Mouse (Mus musculus) CH12.LX (cell line): Measurements from ENCODE around the gene B3gnt7. TPM values are rescaled to one million over a fixed set of nuclear protein-coding genes. Genes with fewer than 3 reads are reported as not detected.
A peak's percentile ranks its signal among the peaks of the same experiment; 100 is the strongest.

Experiments used
- DNase-seq: peaks from one replicate; pipeline ENCODE4 v3.0.0-alpha.2; 2013; ENCODE audit errors: extremely low read depth
- H3K27ac ChIP-seq: 2 replicates; pipeline ENCODE4 v1.5.1; 2012; ENCODE audit warnings: low read depth, mild to moderate bottlenecking, control low read depth, moderate library complexity; ENCODE audit not compliant: insufficient read depth
- H3K27me3 ChIP-seq: replicated peaks from 2 replicates; pipeline ENCODE3; 2012; ENCODE audit warnings: inconsistent platforms
- H3K36me3 ChIP-seq, 2 experiments: replicated peaks in 1 of 2; 2 replicates each; pipeline versions ENCODE3 to v1.6.1; 2012; ENCODE audit warnings: inconsistent platforms in 1 of 2, low read length in 1 of 2, mild to moderate bottlenecking in 1 of 2, mixed read lengths in 1 of 2, moderate library complexity in 1 of 2; ENCODE audit not compliant: control insufficient read depth in 1 of 2, insufficient read depth in 1 of 2
- H3K4me1 ChIP-seq, 2 experiments: 2 replicates each; pipeline ENCODE4 v1.6.1; 2012; ENCODE audit warnings: inconsistent platforms in 1 of 2, moderate library complexity in 1 of 2; ENCODE audit not compliant: insufficient read depth in 2 of 2, control insufficient read depth in 1 of 2
- H3K4me2 ChIP-seq: 2 replicates; pipeline ENCODE4 v1.6.1; 2012; ENCODE audit warnings: low read depth, mild to moderate bottlenecking, control low read depth; ENCODE audit not compliant: poor library complexity, insufficient read depth, severe bottlenecking
- H3K4me3 ChIP-seq, 3 experiments: fragments of 150-350 bp in 1 of 3; sonication (generic) in 1 of 3; replicated peaks in 1 of 3; 2 replicates each; pipeline versions ENCODE3 to v1.5.1; 2011 to 2012; ENCODE audit warnings: low read depth in 2 of 3, low read length in 2 of 3, mild to moderate bottlenecking in 2 of 3, moderate library complexity in 2 of 3, control low read depth in 1 of 3, improper control_type of control experiment in 1 of 3, inconsistent platforms in 1 of 3, mixed read lengths in 1 of 3; ENCODE audit not compliant: poor library complexity in 1 of 3
- H3K79me2 ChIP-seq: replicated peaks from 2 replicates; pipeline ENCODE4 v1.6.1; 2012; ENCODE audit warnings: mild to moderate bottlenecking, moderate library complexity; ENCODE audit not compliant: control insufficient read depth, poor library complexity, insufficient read depth, severe bottlenecking; ENCODE audit errors: extremely low read depth
- H3K9ac ChIP-seq: 2 replicates; pipeline ENCODE4 v1.6.1; 2012; ENCODE audit warnings: low read depth, mild to moderate bottlenecking, control low read depth, moderate library complexity; ENCODE audit not compliant: insufficient read depth
- H3K9me3 ChIP-seq: replicated peaks from 2 replicates; pipeline ENCODE3; 2012; ENCODE audit warnings: low read length, inconsistent platforms, mixed read lengths
- CHD1 ChIP-seq: IDR thresholded peaks from 2 replicates; pipeline ENCODE4 v1.6.1; 2012; ENCODE audit warnings: low read depth, low read length, improper control_type of control experiment, inconsistent platforms
- CHD2 ChIP-seq: IDR thresholded peaks from 2 replicates; pipeline ENCODE4 v1.6.1; 2011; ENCODE audit warnings: low read length, improper control_type of control experiment
- CTCF ChIP-seq, 2 experiments: IDR thresholded peaks in 1 of 2; conservative IDR thresholded peaks in 1 of 2; 2 replicates each; pipeline ENCODE4 v1.5.1; 2011 to 2012; ENCODE audit warnings: low read depth in 2 of 2, low read length in 2 of 2, improper control_type of control experiment in 1 of 2, inconsistent platforms in 1 of 2, mild to moderate bottlenecking in 1 of 2, moderate library complexity in 1 of 2
- ELF1 ChIP-seq: IDR thresholded peaks from 2 replicates; pipeline ENCODE4 v1.6.1; 2014; ENCODE audit warnings: low read depth, mild to moderate bottlenecking, inconsistent platforms, low read length, improper control_type of control experiment
- MAFK ChIP-seq: IDR thresholded peaks from 2 replicates; pipeline ENCODE4 v1.6.1; 2011; ENCODE audit warnings: low read length, improper control_type of control experiment; ENCODE audit not compliant: insufficient replicate concordance
- MYC ChIP-seq: IDR thresholded peaks from 2 replicates; pipeline ENCODE4 v1.6.1; 2011; ENCODE audit warnings: low read depth, mild to moderate bottlenecking, improper control_type of control experiment, low read length
- NRF1 ChIP-seq: IDR thresholded peaks from 2 replicates; pipeline ENCODE4 v1.6.1; 2014; ENCODE audit warnings: low read depth, mild to moderate bottlenecking, inconsistent platforms, low read length, improper control_type of control experiment, moderate library complexity
- POLR2A ChIP-seq: IDR thresholded peaks from 2 replicates; pipeline ENCODE4 v1.6.1; 2011; ENCODE audit warnings: low read depth, mild to moderate bottlenecking, improper control_type of control experiment, low read length
- POLR2AphosphoS2 ChIP-seq: IDR thresholded peaks from 2 replicates; pipeline ENCODE4 v1.6.1; 2011; ENCODE audit warnings: low read depth, low read length, improper control_type of control experiment
- TBP ChIP-seq: conservative IDR thresholded peaks from 2 replicates; pipeline ENCODE4 v1.6.1; 2011; ENCODE audit warnings: low read depth, low read length, improper control_type of control experiment
- TCF12 ChIP-seq: IDR thresholded peaks from 2 replicates; pipeline ENCODE4 v1.6.1; 2014; ENCODE audit warnings: low read depth, mild to moderate bottlenecking, inconsistent platforms, low read length, improper control_type of control experiment
- USF1 ChIP-seq: IDR thresholded peaks from 2 replicates; pipeline ENCODE4 v1.6.1; 2014; ENCODE audit warnings: low read depth, mild to moderate bottlenecking, inconsistent platforms, low read length, improper control_type of control experiment
- USF2 ChIP-seq: conservative IDR thresholded peaks from 2 replicates; pipeline ENCODE4 v1.6.1; 2011; ENCODE audit warnings: low read depth, low read length, improper control_type of control experiment
- ZKSCAN1 ChIP-seq: IDR thresholded peaks from 2 replicates; pipeline ENCODE4 v1.6.1; 2012; ENCODE audit warnings: low read depth, inconsistent platforms, low read length, improper control_type of control experiment, borderline replicate concordance
- ZMIZ1 ChIP-seq: IDR thresholded peaks from 2 replicates; pipeline ENCODE4 v1.6.1; 2012; ENCODE audit warnings: low read depth, mild to moderate bottlenecking, inconsistent platforms, low read length, improper control_type of control experiment
- ZNF384 ChIP-seq: IDR thresholded peaks from 2 replicates; pipeline ENCODE4 v1.6.1; 2012; ENCODE audit warnings: low read depth, low read length, improper control_type of control experiment, inconsistent platforms
- dilution Hi-C: fragments of 300-500 bp; cut with MboI; formaldehyde crosslinking; loops from 2 replicates; pipeline ENCODE4 v1.14.3; 2020; ENCODE audit warnings: low sequenced_read_pairs; ENCODE audit not compliant: extremely low pct_unique_long_range_greater_than_20kb, extremely low pct_ligation_motif_present
- in situ Hi-C: fragments of 300-500 bp; cut with MboI; formaldehyde crosslinking; loops from 3 replicates; pipeline ENCODE4 v1.14.3; 2019; ENCODE audit warnings: low sequenced_read_pairs, low pct_ligation_motif_present, low pct_unique_long_range_greater_than_20kb, mixed read lengths
- polyA plus RNA-seq: library from polyadenylated mRNA; unstranded; fragments of >175 nt; gene quantifications from 2 replicates; pipeline ENCODE4 v1.2.1, GENCODE M21; 2012; ENCODE audit warnings: low read depth; ENCODE audit not compliant: insufficient read length
- total RNA-seq, 2 experiments: library from RNA; depleted of rRNA; stranded (reverse); fragments of 300-350 nt in 1 of 2; fragments of >200 nt in 1 of 2; gene quantifications; 2 replicates each; pipeline ENCODE4 v1.2.3; 2012 to 2014

The B3gnt7 gene
- total and polyA plus RNA-seq, 3 experiments, result 0.17 TPM; not detected in 2

- Histone ChIP-seq H3K9me3 (no peaks in the 10 kb centered on the region), H3K4me1 (no peaks in the 10 kb centered on the region), H3K27ac (no peak overlapping the region), H3K27me3 (no peaks in the 10 kb centered on the region), H3K79me2 (peaks cover 7% of the 10 kb centered on the region), H3K36me3 (peaks cover 48 to 67% of the 10 kb centered on the region in 2 experiments), H3K9ac (no peak overlapping the region), H3K4me3 (no peak overlapping the region), H3K4me2 (no peak overlapping the region)
- no peak for DNase-seq
- dilution Hi-C loops (loop anchor here (25.0 kb wide), 1 partner anchor 160 kb away; no protein-coding TSS in a partner anchor), in situ Hi-C loops (no loop called here)
- TF ChIP-seq ZNF384 (peak; percentile 88), POLR2A (peak; percentile 28), POLR2AphosphoS2 (peak; percentile 93), CTCF (conservative IDR thresholded peaks at IDR 0.05 in 1 of 2, IDR thresholded peaks at IDR 0.05 in 1 of 2; ENCODE audit: low read depth in 2 of 2, low read length in 2 of 2) (peak in 1 of 2 experiments; percentile 27; a peak in 2 of 4 replicates), MAFK (peak; percentile 60; the same call in 1 of the 2 replicates), ZMIZ1 (no peak), USF2 (no peak), CHD2 (no peak), CHD1 (no peak), ELF1 (no peak), ZKSCAN1 (no peak)
These were observed 44.5 kb downstream of the B3gnt7 start for GRCm38 (mm10) chr1:86346851-86347715.

- Histone ChIP-seq H3K9ac (no peak overlapping the region), H3K4me3 (no peak overlapping the region), H3K79me2 (peaks cover 7% of the 10 kb centered on the region)
- no peak for DNase-seq
- TF ChIP-seq NRF1, result no peak
- TF ChIP-seq ZMIZ1, result 0 out of 2 replicates have a peak, but pooled peaks have one; percentile 13
- peak; percentile 32; the same call in 1 of the 2 replicates for TF ChIP-seq POLR2A
- no peak for TF ChIP-seq USF1
- TF ChIP-seq TCF12, result no peak
- no peak for TF ChIP-seq MYC
- TF ChIP-seq ZNF384, result no peak
- TF ChIP-seq TBP, result no peak
- TF ChIP-seq USF2, result no peak
- peak; percentile 27; the same call in 1 of the 2 replicates for TF ChIP-seq POLR2AphosphoS2
- TF ChIP-seq, all 38 proteins: peak for 3
- Histone ChIP-seq H3K27ac (no peak overlapping the region), H3K4me2 (no peak overlapping the region), H3K36me3 (peaks cover 52 to 73% of the 10 kb centered on the region in 2 experiments), H3K27me3 (no peaks in the 10 kb centered on the region), H3K4me1 (no peaks in the 10 kb centered on the region), H3K9me3 (no peaks in the 10 kb centered on the region)
- in situ Hi-C loops (no loop called here), dilution Hi-C loops (loop anchor here (25.0 kb wide), 1 partner anchor 160 kb away; no protein-coding TSS in a partner anchor)
These were observed 45.0 kb downstream of the B3gnt7 start for GRCm38 (mm10) chr1:86347716-86348045.
